Mouse (Mus musculus) hindbrain, embryonic 11.5 days (tissue): ENCODE data around the gene Fam168a. TPM values are rescaled to one million over a fixed set of nuclear protein-coding genes. Genes with fewer than 3 reads are reported as not detected.

Experiments used
- ATAC-seq: fragments of 200-750 bp; cut with Nextera tagmentation; 2 replicates; pipeline ENCODE4 v1.8.0; 2017; ENCODE audit warnings: mild to moderate bottlenecking, moderate TSS enrichment, moderate library complexity; ENCODE audit not compliant: low FRiP score
- DNase-seq: peaks from one replicate; pipeline ENCODE4 v3.0.0-alpha.2; 2015; ENCODE audit warnings: low spot score
- H3K27ac ChIP-seq: fragments of 300-500 bp; sonication (generic); 2 replicates; pipeline ENCODE4 v1.5.1; 2014; ENCODE audit warnings: mild to moderate bottlenecking, low read depth, low read length
- H3K27me3 ChIP-seq: fragments of 300-500 bp; sonication (generic); 2 replicates; pipeline ENCODE4 v1.6.1; 2014; ENCODE audit warnings: mild to moderate bottlenecking, low read length, moderate library complexity, mixed read lengths; ENCODE audit not compliant: control insufficient read depth, insufficient read depth
- H3K36me3 ChIP-seq: fragments of 300-500 bp; sonication (generic); 2 replicates; pipeline ENCODE4 v1.6.1; 2014; ENCODE audit warnings: mild to moderate bottlenecking, low read length, moderate library complexity, mixed read lengths; ENCODE audit not compliant: control insufficient read depth, insufficient read depth
- H3K4me1 ChIP-seq: fragments of 300-500 bp; sonication (generic); replicated peaks from 2 replicates; pipeline ENCODE4 v1.6.1; 2014; ENCODE audit warnings: low read length, mixed read lengths; ENCODE audit not compliant: control insufficient read depth, insufficient read depth
- H3K4me2 ChIP-seq: fragments of 300-500 bp; sonication (generic); replicated peaks from 2 replicates; pipeline ENCODE4 v1.6.1; 2014; ENCODE audit warnings: mild to moderate bottlenecking, low read depth, low read length
- H3K4me3 ChIP-seq: fragments of 300-500 bp; sonication (generic); 2 replicates; pipeline ENCODE4 v1.5.1; 2014; ENCODE audit warnings: low read depth, low read length
- H3K9ac ChIP-seq: fragments of 300-500 bp; sonication (generic); 2 replicates; pipeline ENCODE4 v1.6.1; 2014; ENCODE audit warnings: low read depth, low read length
- H3K9me3 ChIP-seq: fragments of 300-500 bp; sonication (generic); 2 replicates; pipeline ENCODE4 v1.6.1; 2016; ENCODE audit warnings: low read length; ENCODE audit not compliant: control insufficient read depth
- WGBS: fragments of 180-500 bp; shearing (Covaris S2); extraction: QIAGEN DNeasy Blood & Tissue Kit; methylation state at CpG from one replicate; pipeline ENCODE4 v1.1.7; 2014; 5-methylcytosine and 5-hydroxymethylcytosine counted together
- polyA plus RNA-seq: library from polyadenylated mRNA; unstranded; fragments of >200 nt; fragmentation: Nextera tagmentation; extraction: Ambion mirVana; gene quantifications from 2 replicates; pipeline ENCODE4 v1.2.1, GENCODE M21; 2014

The Fam168a gene
- polyA plus RNA-seq, 1 experiment from 2014 or later, result 48.4 TPM

DNA sequence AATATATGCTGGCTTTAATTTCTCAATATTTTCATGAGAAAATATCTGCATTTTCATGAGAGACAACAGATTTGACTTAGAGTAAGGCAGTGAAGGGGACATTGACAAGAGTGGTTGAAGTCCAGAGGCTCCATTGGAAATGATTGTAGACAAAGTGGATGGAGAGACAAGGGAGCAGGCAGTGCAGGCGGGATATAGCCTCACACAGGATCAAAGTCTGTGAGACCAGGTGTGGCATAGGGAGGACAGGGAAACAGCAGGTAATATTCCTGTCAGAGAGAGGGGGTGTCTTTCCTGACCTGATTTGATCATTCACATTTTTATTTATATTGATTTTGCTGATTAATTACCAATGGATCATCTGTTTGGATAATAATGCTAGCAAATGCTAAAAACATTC is 69.4 kb downstream of the Fam168a start:
- Histone ChIP-seq H3K4me2 (no peak overlapping the region), H3K27me3 (no peaks in the 10 kb centered on the region), H3K9ac (no peak overlapping the region), H3K4me3 (no peak overlapping the region), H3K4me1 (no peaks in the 10 kb centered on the region), H3K9me3 (no peaks in the 10 kb centered on the region), H3K27ac (no peak overlapping the region), H3K36me3 (no peaks in the 10 kb centered on the region)
- DNase-seq (no peak), ATAC-seq (no peak)
- WGBS, result 92% methylated on average over 1 of the region's 1 CpGs

DNA sequence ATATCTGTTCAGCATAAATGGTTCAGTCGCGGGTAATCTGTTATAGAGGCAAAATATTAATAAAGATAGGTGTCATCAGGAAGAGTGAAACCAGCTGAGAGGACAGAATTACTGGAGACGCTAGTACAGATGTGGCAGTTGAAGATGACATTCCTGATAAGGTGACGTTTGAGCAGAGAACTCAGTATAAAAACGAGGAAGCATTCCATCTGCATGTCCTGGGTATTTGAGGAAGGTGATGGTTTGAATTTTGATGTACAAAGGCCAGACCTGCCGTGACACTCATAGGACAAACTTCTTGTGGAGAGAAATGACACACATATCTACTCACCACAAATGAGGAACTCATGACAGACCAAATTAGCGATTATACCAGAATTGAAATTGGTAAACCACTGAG is 73.8 kb downstream of the Fam168a start:
- Histone ChIP-seq H3K27ac (no peak overlapping the region), H3K9ac (no peak overlapping the region), H3K4me2 (no peak overlapping the region), H3K9me3 (no peaks in the 10 kb centered on the region), H3K27me3 (no peaks in the 10 kb centered on the region), H3K4me1 (no peaks in the 10 kb centered on the region), H3K36me3 (no peaks in the 10 kb centered on the region), H3K4me3 (no peak overlapping the region)
- 90% methylated on average over 7 of the region's 7 CpGs for WGBS
- DNase-seq (no peak), ATAC-seq (no peak)

DNA sequence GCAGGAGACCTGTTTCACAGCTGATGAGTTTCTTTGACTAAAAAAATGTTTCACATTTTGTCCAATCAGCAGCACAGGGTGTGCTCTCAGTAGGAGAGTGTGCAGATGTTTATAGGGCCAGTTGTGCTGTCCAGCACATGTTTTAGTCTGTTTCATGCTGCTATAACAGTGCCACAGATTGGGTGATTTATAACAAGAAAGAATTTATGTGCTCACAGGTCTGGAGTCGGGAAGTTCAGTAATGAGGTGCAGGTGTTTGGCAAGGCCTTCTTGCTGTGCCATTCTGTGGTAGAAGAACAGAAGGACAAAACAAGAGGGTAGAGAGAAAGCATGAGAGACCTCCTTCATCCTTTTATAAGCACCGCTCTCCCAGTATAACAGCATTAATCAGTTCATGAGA is 78.2 kb downstream of the Fam168a start:
- ATAC-seq, result no peak
- no peak for DNase-seq
- H3K9me3 ChIP-seq, result no peaks in the 10 kb centered on the region
- H3K27me3 ChIP-seq, result no peaks in the 10 kb centered on the region
- no peak overlapping the region for H3K4me2 ChIP-seq
- no peak overlapping the region for H3K4me3 ChIP-seq
- H3K36me3 ChIP-seq, result no peaks in the 10 kb centered on the region
- WGBS, result 86% methylated on average over 2 of the region's 2 CpGs
- no peaks in the 10 kb centered on the region for H3K4me1 ChIP-seq
- no peak overlapping the region for H3K27ac ChIP-seq
- no peak overlapping the region for H3K9ac ChIP-seq

DNA sequence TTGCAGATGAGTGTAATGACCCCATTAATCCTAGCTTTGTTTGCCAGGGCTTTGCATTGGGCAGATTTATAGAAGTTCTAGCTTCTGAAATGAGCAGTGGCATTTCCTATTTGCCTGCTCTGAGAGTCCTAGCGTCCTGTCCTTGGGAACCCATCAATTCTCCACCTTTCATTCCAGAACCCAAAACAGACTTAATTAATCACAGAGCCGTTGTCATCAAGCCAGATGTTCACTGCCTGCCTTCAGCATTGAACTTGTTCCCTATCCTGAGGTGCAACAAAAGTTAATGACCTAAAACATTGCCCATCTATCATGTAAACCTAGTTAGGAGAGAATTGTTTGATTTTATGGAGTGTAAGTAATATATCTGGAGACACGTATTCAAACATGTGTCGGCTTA is 79.0 kb downstream of the Fam168a start:
- WGBS, result 71% methylated on average over 4 of the region's 4 CpGs
- H3K36me3 ChIP-seq, result no peaks in the 10 kb centered on the region
- no peaks in the 10 kb centered on the region for H3K4me1 ChIP-seq
- H3K27me3 ChIP-seq, result no peaks in the 10 kb centered on the region
- no peak for ATAC-seq
- H3K9me3 ChIP-seq, result no peaks in the 10 kb centered on the region
- H3K4me3 ChIP-seq, result no peak overlapping the region
- H3K4me2 ChIP-seq, result no peak overlapping the region
- no peak overlapping the region for H3K9ac ChIP-seq
- DNase-seq, result no peak
- no peak overlapping the region for H3K27ac ChIP-seq

DNA sequence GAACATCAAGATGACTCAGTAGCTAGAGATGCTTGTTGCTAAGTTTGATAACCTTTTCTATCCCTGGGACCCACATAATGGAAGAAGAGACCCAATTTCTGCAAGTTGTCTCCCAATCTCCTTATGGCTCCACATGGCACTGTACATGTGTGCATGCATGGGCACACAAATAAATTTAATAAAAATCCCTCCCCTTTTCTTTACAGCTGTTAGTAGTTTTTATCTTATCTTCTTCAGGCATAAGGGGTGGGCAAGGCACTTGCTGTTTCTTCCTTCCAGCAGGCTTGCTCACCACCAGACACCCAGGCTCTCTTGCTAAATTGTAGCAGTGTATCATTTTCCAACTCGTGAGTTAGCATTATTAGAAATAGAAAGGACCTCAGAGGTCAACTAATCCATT is 79.6 kb downstream of the Fam168a start:
- 76% methylated on average over 1 of the region's 1 CpGs for WGBS
- no peak overlapping the region for H3K9ac ChIP-seq
- DNase-seq, result no peak
- H3K4me1 ChIP-seq, result no peaks in the 10 kb centered on the region
- H3K36me3 ChIP-seq, result no peaks in the 10 kb centered on the region
- no peak for ATAC-seq
- no peaks in the 10 kb centered on the region for H3K27me3 ChIP-seq
- no peak overlapping the region for H3K4me2 ChIP-seq
- no peak overlapping the region for H3K4me3 ChIP-seq
- no peak overlapping the region for H3K27ac ChIP-seq
- H3K9me3 ChIP-seq, result no peaks in the 10 kb centered on the region

DNA sequence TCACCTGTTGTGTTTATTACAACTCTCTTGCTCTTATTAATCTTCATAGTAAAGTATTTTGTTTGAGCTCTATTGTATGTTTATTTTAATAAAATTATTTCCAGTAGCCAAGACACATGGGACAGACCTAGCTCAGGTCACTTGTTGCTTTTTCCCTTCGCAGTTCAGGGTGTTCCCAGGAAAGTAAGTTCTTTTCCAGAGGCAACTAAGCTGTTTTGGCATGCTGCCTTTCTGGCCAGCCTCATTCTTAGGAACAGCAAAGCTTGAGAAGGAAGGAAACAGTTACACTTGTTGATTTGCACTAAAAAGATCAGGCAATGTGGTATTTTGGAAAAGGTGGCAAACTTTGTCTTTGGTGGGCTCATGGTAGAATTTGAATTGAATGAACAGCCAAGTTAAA is 81.9 kb downstream of the Fam168a start:
- Histone ChIP-seq H3K36me3 (no peaks in the 10 kb centered on the region), H3K9ac (no peak overlapping the region), H3K27me3 (no peaks in the 10 kb centered on the region), H3K4me1 (no peaks in the 10 kb centered on the region), H3K4me2 (no peak overlapping the region), H3K9me3 (no peaks in the 10 kb centered on the region), H3K4me3 (no peak overlapping the region), H3K27ac (no peak overlapping the region)
- DNase-seq, result no peak
- no peak for ATAC-seq
- WGBS, result 71% methylated on average over 1 of the region's 1 CpGs

DNA sequence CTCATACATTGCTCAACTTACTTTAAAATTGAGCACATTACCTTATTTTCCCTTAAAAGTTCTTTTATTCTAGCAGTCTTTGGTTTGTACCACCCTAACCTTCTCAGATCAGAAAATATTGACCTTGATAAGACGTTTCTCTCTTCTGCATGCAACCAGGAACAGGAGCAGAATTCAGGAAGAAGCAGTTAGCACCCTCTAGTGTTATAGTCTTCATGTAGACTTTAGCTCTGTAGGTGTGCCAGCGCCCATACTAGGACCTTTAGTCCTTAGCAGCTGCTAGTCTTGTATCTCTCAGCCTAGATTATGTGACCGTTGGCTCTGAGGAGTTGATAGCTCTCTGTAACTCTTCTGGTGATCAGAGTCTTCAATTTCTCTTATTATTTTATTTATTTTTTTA is 92.4 kb downstream of the Fam168a start:
- no peak for DNase-seq
- H3K36me3 ChIP-seq, result no peaks in the 10 kb centered on the region
- no peaks in the 10 kb centered on the region for H3K27me3 ChIP-seq
- ATAC-seq, result no peak
- H3K4me1 ChIP-seq, result no peaks in the 10 kb centered on the region
- H3K9ac ChIP-seq, result no peak overlapping the region
- no peak overlapping the region for H3K4me3 ChIP-seq
- H3K9me3 ChIP-seq, result no peaks in the 10 kb centered on the region
- no peak overlapping the region for H3K4me2 ChIP-seq
- WGBS, result 75% methylated on average over 3 of the region's 3 CpGs
- no peak overlapping the region for H3K27ac ChIP-seq

DNA sequence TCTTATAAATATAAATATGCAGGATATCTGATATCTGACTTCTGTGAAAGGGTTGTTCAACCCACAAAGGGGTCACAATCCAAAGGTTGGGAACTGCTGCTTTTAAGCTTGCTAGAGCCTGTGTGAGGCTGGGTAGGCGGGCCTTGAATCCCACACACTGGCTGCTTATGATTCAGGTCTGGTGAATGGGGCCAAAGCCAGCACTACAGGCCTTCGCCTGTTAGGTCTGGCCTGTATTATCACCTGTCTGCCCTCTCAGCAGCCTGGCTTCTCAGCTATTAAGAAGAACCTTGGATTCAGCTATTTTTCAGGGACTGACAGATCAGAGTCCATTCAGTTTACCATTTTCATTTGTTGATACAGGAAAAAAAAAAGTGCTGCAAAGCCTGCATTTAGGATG is 99.0 kb downstream of the Fam168a start:
- 73% methylated on average over 2 of the region's 2 CpGs for WGBS
- no peaks in the 10 kb centered on the region for H3K27me3 ChIP-seq
- ATAC-seq (no peak), DNase-seq (no peak)
- H3K4me3 ChIP-seq, result no peak overlapping the region
- no peaks in the 10 kb centered on the region for H3K4me1 ChIP-seq
- H3K27ac ChIP-seq, result no peak overlapping the region
- H3K9ac ChIP-seq, result no peak overlapping the region
- no peaks in the 10 kb centered on the region for H3K9me3 ChIP-seq
- H3K36me3 ChIP-seq, result no peaks in the 10 kb centered on the region
- H3K4me2 ChIP-seq, result no peak overlapping the region

DNA sequence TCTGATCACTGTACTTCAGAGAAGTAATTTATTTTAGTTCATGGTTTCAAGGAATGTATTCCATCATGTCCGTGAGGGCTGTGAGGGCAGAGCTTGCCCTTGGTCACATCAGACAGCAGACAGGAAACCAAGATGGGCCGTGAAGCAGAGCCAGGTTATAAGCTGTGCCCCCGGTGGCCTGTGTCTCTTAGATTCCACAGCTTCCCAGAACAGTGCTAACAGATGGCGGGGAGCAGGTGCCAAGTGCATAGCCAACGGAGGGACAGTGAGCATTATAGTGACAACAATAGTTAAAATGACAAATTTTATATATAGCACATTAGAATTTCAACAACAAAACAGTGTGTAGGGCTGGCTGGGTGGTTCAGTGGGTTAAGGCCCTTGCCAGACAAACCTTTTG is 105.5 kb downstream of the Fam168a start:
- H3K27ac ChIP-seq, result no peak overlapping the region
- no peak overlapping the region for H3K4me3 ChIP-seq
- H3K27me3 ChIP-seq, result no peaks in the 10 kb centered on the region
- H3K36me3 ChIP-seq, result no peaks in the 10 kb centered on the region
- 73% methylated on average over 5 of the region's 5 CpGs for WGBS
- no peak overlapping the region for H3K9ac ChIP-seq
- no peaks in the 10 kb centered on the region for H3K9me3 ChIP-seq
- no peak overlapping the region for H3K4me2 ChIP-seq
- DNase-seq (no peak), ATAC-seq (no peak)
- H3K4me1 ChIP-seq, result no peaks in the 10 kb centered on the region
